Mouse (Mus musculus): ENCODE data around the gene Grik4. TPM values are rescaled to one million over a fixed set of nuclear protein-coding genes. Genes with fewer than 3 reads are reported as not detected.

The Grik4 gene
- total RNA-seq, 1 experiment from 2014 or later: not detected

GRCm38 (mm10) chr9:42491780-42492179 is 452.5 kb downstream of the Grik4 start:
- ATAC-seq (replicated peaks; ENCODE audit: insufficient number of reproducible peaks, low FRiP score, low TSS enrichment, poor library complexity, severe bottlenecking): no peak

GRCm38 (mm10) chr9:42490589-42491382 is 453.5 kb downstream of the Grik4 start:
- ATAC-seq (replicated peaks; ENCODE audit: insufficient number of reproducible peaks, low FRiP score, low TSS enrichment, poor library complexity, severe bottlenecking): no peak

- ATAC-seq (replicated peaks; ENCODE audit: insufficient number of reproducible peaks, low FRiP score, low TSS enrichment, poor library complexity, severe bottlenecking): no peak
These were observed 456.2 kb downstream of the Grik4 start for GRCm38 (mm10) chr9:42488071-42488470.

GRCm38 (mm10) chr9:42486913-42487312 is 457.4 kb downstream of the Grik4 start:
- ATAC-seq (replicated peaks; ENCODE audit: insufficient number of reproducible peaks, low FRiP score, low TSS enrichment, poor library complexity, severe bottlenecking): no peak

- ATAC-seq (replicated peaks; ENCODE audit: insufficient number of reproducible peaks, low FRiP score, low TSS enrichment, poor library complexity, severe bottlenecking): no peak
These were observed 459.6 kb downstream of the Grik4 start for GRCm38 (mm10) chr9:42484667-42485066.

- no peak for ATAC-seq (replicated peaks; ENCODE audit: insufficient number of reproducible peaks, low FRiP score, low TSS enrichment, poor library complexity, severe bottlenecking)
These were observed 461.3 kb downstream of the Grik4 start for GRCm38 (mm10) chr9:42482944-42483343.

- no peak for ATAC-seq (replicated peaks; ENCODE audit: insufficient number of reproducible peaks, low FRiP score, low TSS enrichment, poor library complexity, severe bottlenecking)
These were observed 468.1 kb downstream of the Grik4 start for GRCm38 (mm10) chr9:42476166-42476565.

GRCm38 (mm10) chr9:42474244-42474643 is 470.0 kb downstream of the Grik4 start:
- no peak for ATAC-seq (replicated peaks; ENCODE audit: insufficient number of reproducible peaks, low FRiP score, low TSS enrichment, poor library complexity, severe bottlenecking)

GRCm38 (mm10) chr9:42471921-42472747 is 472.2 kb downstream of the Grik4 start:
- peak; percentile 90 for ATAC-seq (replicated peaks; ENCODE audit: insufficient number of reproducible peaks, low FRiP score, low TSS enrichment, poor library complexity, severe bottlenecking)

- ATAC-seq (replicated peaks; ENCODE audit: insufficient number of reproducible peaks, low FRiP score, low TSS enrichment, poor library complexity, severe bottlenecking): 0 out of 2 replicates have a peak, but pooled peaks have one; percentile 11
These were observed 473.1 kb downstream of the Grik4 start for GRCm38 (mm10) chr9:42471214-42471613.

GRCm38 (mm10) chr9:42469323-42469722 is 475.0 kb downstream of the Grik4 start:
- ATAC-seq (replicated peaks; ENCODE audit: insufficient number of reproducible peaks, low FRiP score, low TSS enrichment, poor library complexity, severe bottlenecking): no peak

GRCm38 (mm10) chr9:42468360-42468759 is 475.9 kb downstream of the Grik4 start:
- no peak for ATAC-seq (replicated peaks; ENCODE audit: insufficient number of reproducible peaks, low FRiP score, low TSS enrichment, poor library complexity, severe bottlenecking)

Other genes starting within 250 kb of the Grik4 start
- gene Arhgef12, start 162.7 kb upstream of the Grik4 start, total RNA-seq (2017): 3.0 to 8.3 TPM (median 3.7 TPM) in 3 replicates
- 0.29 TPM in 1 of 3 replicates, not detected in the others for gene Tmem136, start 172.1 kb upstream of the Grik4 start, total RNA-seq (2017)

Data from monocyte, adult 5-6 weeks (primary cell).